Mouse (Mus musculus): ENCODE data around the gene Cdc42se2. TPM values are rescaled to one million over a fixed set of nuclear protein-coding genes. Genes with fewer than 3 reads are reported as not detected.
A peak's percentile ranks its signal among the peaks of the same experiment; 100 is the strongest.

The Cdc42se2 gene
- total RNA-seq, 1 experiment from 2014 or later, result 25.1 TPM

DNA sequence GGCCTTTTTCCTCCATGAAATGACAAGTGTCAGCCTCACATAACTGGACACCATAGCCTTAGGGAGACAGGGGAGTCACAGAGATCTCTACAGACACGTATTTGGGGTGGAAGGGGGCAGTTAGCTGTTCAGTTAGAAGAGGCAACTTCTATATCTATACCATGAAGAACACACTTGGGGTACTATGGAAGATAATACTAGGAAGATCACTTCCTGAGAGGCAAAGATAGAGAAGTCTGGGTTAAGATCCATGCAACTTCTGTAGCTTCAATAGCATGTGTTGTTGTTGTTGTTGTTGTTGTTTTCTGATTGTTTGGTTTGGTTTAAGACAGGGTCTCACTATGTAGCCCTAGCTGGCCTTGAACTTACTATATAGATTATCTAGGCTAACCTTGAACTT, 5.7 kb upstream of the Cdc42se2 start:
- DNase-seq, result no peak

DNA sequence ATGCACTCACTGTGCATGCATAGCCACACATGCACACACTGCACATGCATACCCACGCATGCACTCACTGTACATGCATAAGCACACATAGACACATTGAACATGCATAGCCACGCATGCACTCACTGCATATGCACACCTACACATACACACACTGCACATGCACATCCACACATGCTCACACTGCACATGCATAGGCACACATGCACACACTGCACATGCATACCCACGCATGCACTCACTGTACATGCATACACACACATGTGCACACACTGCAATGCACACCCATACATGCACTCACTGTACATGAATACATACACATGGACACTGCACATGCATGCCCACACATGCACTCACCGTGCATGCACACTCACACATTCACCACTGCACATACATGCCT, 4.0 kb upstream of the Cdc42se2 start:
- no peak for DNase-seq

DNA sequence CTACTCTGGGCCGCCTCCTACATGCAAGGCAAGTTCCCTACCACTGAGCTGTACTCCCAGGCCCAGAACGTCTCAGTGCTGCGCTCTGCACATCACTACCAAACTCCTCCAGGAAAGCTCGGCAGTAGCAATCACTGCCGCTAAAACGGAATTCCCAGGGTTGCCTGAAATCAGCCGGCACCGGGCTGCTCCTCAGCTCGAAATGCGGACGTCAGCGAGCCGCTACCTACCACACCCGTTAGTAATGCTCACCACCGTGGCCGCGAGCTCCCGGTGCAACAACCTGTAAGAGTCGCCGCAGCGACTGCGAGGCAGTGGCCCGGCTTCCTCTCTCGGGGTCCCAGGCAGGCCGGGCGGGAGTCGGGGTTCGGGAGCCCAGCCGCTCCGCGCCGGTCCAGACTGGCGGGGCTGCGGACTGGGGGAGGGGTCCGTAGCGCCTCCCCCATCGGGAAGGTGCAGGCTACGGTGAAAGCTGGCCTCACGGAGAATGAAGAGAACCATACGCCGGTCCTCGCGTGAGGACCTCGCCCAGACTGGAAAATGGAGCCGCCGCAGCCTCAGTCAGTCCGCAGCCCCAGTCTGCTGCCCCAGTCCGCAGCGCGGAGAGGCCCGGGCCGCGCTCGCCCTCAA, 502 bp downstream of the Cdc42se2 start:
- DNase-seq, result peak; percentile 62

DNA sequence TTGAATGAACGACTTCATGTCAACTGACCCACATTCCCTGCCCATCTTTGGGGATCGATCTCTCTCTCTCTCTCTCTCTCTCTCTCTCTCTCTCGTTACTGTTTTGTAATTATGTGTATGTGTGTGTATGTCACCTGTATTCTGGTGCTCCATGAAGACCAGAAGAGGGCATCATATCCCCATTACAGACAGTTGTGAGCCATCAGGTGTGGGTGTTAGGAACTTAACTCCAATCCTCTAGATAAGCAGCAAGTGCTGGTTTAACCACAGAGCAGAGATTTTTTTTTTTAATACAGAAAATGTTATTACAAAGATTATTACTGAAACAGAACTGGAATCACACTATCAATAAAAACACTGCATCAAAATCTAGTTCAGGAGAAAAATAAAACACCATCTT, 1.9 kb downstream of the Cdc42se2 start:
- no peak for DNase-seq

DNA sequence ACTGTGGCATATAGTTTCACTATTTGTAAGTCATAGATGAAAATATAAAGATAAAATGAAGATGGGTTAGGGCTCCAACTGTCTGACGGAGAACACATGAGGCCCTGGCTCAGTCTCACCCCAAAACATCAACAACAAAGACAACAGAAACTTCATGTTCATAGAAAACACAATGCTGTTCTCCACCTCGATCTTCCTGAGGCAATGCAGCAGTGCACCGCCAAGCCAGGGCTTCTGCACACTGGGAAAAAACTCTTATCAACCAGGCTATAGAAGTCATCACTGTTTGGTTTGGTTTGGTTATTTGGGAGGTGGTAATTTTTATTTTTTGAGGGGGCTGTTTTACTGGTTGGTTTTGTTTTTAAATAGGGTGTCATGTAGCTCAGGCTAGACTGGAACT, 3.0 kb downstream of the Cdc42se2 start:
- no peak for DNase-seq

DNA sequence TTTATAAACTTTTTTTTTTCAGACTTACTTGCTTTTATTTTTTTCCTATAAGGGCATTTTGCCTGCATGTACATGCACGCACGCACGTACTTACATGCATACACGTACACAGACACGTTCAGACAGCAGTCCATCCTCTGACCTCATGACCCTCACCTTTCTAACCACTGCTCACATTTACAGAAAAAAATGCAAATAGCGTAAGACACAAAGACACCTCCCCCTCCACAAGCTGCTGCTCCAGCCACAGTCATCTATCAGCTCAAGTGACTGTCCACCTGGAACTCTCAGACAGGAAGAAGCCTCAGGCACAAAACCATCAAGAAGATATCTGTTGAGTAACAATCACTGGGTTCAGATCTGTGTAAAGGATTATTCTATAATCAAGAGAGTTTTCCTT, 5.2 kb downstream of the Cdc42se2 start:
- no peak for DNase-seq

- DNase-seq, result no peak
Measured at GRCm38 (mm10) chr11:54779946-54780345, 7.5 kb downstream of the Cdc42se2 start.

- no peak for DNase-seq
Measured at GRCm38 (mm10) chr11:54778131-54778844, 9.2 kb downstream of the Cdc42se2 start.

DNA sequence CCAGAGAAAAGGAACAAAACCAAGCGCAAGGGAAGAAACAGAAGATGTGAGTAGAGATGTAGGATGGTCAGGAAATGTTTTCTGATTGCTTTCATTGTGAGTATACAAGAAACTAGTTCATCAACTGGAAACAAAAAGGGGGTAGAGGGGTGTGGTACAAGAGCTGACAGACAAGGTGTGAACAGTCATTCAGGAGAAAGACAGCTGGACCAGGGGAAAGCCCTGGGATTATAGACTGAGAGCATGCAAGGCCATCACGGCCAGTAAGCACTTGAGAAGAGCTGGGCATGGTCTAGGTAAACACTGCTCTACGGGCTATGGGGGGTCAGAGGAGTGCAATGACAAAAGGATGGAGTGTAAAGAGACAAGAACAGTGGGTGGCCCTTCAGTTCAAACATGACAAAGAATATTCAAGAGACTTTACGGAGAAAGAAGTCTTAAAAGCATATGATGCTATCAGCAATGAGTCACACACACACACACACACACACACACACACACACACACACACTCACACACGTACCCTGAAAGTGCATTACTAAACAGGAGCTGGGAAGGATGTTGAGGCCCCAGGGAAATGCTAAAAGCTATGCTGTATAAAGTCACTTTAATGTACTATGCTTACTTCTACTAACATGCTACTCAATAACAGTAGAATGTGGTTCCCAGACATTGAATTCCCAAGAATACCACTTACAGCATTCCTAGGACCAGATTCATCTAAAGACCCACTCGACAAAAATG, 9.9 kb downstream of the Cdc42se2 start:
- no peak for DNase-seq

GRCm38 (mm10) chr11:54776735-54777333, 10.6 kb downstream of the Cdc42se2 start:
- no peak for DNase-seq

GRCm38 (mm10) chr11:54776367-54776701, 11.1 kb downstream of the Cdc42se2 start:
- DNase-seq, result no peak

DNA sequence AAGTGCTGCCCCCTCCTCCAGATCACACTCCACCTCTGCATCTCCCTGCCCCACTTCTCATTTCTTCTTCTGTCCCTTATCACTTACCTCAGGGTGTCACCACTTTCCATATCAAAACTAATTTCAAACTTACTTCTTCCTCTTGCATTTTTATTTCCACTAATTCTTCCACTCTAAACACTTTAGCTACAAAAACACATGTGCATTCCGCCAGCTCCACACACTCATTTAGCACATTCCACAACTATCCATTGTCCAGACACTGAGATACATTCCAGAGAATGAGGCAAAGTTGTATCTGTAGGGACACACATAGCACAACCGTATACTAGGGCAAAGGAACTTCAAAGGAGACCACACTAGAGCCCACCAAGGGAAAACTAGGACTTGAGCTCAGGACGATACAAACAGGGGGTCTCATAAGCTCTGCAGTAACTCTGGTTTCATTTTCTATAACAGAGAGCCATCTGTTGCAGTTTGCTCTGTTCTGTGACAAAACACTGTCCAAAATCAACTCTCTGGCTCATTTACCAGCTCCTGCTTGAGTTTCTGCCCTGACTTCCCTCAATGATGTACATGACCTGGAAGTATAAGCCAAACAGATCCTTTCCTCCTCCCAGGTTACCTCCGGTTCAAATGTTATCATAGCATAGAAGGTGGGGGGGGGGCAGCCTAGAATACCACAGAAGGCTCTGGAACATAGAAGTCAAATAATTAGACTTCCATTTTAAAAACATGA, 11.7 kb downstream of the Cdc42se2 start:
- no peak for DNase-seq

DNA sequence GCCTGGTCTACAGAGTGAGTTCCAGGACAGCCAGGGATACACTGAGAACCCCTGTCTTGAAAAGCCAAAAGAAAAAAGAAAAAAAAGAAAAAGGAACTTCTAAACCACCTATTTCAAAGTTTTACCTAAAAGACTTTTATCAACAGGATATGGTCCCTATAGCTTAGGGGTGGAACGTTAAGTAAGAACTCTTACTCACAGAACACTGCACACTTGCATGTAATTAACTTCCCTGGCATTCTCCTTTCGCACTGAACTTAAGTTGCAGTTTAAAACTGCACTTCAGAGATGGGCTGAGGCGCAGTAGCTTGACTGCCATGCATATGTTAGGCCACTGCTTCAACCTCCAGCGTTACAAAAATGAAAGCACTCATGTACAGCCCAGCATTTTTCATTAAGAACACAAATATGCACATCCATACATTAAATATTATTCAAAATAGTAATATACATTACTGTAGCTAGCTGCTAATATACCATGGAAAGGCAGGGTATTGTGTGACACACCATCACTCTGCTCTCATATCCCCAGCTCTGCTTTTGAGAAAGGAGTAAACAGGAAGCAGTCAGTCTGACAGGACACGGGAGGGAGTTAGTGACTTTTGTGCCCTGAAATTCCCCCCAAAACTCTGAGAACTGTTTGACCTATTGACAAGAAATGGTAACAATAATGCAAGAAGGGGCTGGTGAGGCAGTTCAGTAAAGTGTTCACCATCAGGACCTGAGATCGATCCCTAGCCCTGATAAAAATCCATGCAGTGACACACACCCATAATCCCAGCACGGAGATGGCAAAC, 13.0 kb downstream of the Cdc42se2 start:
- no peak for DNase-seq

DNA sequence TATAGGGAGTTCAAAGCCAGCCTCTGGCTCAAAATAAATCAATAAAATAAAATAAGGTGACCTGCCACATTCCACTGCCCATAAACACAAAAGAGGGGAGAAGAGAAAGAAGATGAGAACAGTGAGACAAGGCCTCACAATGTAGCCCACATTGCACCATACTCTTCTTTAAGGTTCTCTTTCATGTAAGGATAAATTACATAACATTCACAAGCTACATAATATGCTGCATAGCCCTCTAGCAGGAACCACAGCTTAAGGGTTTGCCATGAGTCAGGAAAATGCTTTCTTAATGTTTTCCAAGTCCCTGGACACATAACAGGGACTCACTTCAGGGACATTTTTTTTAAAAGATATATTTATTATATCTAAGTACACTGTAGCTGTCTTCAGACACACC, 15.9 kb downstream of the Cdc42se2 start:
- DNase-seq, result no peak

DNA sequence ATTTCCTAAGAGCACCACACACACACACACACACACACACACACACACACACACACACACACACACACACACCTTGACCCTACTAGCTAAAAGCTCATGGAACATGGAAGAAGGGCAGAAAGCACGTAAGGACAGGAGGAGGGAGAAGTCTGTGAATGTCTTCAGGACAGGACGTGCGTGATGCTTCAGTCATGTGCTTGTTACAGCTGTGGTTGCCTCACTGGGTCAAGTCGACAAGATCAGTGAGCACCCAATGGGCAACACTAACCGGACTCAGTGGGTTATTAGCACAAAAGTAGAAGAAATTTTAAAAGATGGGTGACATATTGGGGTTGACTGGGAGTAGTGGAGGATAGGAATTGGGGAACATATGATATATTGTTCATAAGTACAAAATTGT, 17.6 kb downstream of the Cdc42se2 start:
- DNase-seq, result no peak

- no peak for DNase-seq
Measured at GRCm38 (mm10) chr11:54768116-54768690, 19.3 kb downstream of the Cdc42se2 start.

DNA sequence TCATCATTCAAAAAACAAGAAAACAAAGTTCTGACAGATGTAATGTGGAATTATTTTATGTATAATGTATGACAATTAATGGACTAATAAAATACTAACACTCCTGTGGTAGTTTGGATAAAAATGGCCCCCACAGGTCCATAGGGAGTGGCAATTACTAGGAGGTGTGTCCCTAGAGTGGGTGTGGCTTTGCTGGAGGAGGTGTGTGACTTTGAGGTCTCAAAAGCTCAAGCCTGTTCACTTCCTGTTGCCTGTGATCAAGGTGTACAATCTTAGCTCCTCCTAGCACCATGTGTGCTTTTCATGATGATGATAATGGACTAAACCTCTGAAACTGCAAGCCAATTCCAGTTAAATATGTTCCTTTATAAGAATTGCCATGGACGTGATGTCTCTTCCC, 22.7 kb downstream of the Cdc42se2 start:
- no peak for DNase-seq

DNA sequence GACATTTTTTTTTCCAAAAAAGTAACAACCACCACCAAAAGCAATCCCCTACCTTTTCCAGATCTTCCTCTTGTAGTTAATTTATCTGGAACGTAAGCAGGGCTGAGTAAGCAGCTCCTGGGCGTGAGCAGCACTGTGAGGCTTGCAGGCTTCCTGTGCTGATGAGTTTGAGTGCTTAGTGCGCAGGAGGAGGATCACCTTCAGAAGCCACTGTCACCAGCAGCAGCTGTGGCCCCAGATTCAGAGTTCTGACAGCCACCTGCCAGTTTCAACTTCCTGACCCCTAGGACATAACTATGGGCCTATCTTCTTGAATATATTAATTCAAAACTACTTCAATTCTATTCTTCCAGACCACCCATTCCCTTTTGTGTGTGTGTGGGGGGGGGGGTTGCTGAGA, 23.4 kb downstream of the Cdc42se2 start:
- no peak for DNase-seq

- DNase-seq, result no peak
Measured at GRCm38 (mm10) chr11:54762735-54763134, 24.7 kb downstream of the Cdc42se2 start.

DNA sequence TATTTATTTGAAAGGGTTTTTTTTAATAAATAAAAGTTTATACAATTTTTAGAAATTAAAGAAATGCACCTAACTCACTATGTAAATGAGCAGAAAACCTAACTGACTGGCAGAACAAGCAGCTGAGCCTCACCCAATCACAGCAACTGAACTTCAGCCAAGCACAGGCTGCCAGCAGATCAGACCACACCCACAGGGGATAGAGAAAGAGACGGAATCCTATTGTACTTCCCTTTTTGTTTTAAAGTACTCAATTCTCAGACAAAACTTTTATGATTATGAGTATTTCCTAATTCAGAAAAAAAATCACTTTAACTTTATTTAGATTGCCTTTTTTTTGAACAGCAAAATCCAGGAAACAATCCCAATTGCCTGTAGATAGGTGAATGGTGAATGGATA, 29.5 kb downstream of the Cdc42se2 start:
- peak; percentile 8 for DNase-seq

- DNase-seq, result no peak
Measured at GRCm38 (mm10) chr11:54755148-54755664, 32.3 kb downstream of the Cdc42se2 start.

Data from adrenal gland, postnatal 25 days (tissue).